Mouse (Mus musculus) stomach, embryonic 16.5 days (tissue): ENCODE measurements at regions not wholly inside any gene's neighbourhood (a gene's known extent, or its start where the extent isn't known, plus 50 kb on each side); places are given as distances from the start of the nearest gene placed in this dataset.

Experiments used
- ATAC-seq: fragments of 200-750 bp; cut with Nextera tagmentation; 2 replicates; pipeline ENCODE4 v1.8.0; 2017; ENCODE audit warnings: moderate number of reproducible peaks, moderate TSS enrichment; ENCODE audit not compliant: insufficient read depth, low FRiP score
- H3K27ac ChIP-seq: fragments of 300-500 bp; sonication (generic); 2 replicates; pipeline ENCODE4 v1.5.1; 2014; ENCODE audit warnings: low read length
- H3K27me3 ChIP-seq: fragments of 300-500 bp; sonication (generic); 2 replicates; pipeline ENCODE4 v1.6.1; 2014; ENCODE audit warnings: low read length, control low read depth, mixed read lengths; ENCODE audit not compliant: control insufficient read depth, insufficient read depth
- H3K36me3 ChIP-seq: fragments of 300-500 bp; sonication (generic); 2 replicates; pipeline ENCODE4 v1.6.1; 2014; ENCODE audit warnings: low read length; ENCODE audit not compliant: control insufficient read depth, insufficient read depth
- H3K4me1 ChIP-seq: fragments of 300-500 bp; sonication (generic); 2 replicates; pipeline ENCODE4 v1.6.1; 2014; ENCODE audit warnings: low read length, control low read depth, mixed read lengths; ENCODE audit not compliant: control insufficient read depth, insufficient read depth
- H3K4me2 ChIP-seq: fragments of 300-500 bp; sonication (generic); 2 replicates; pipeline ENCODE4 v1.6.1; 2014; ENCODE audit warnings: low read depth, low read length, mixed read lengths
- H3K4me3 ChIP-seq: fragments of 300-500 bp; sonication (generic); replicated peaks from 2 replicates; pipeline ENCODE4 v1.5.1; 2014; ENCODE audit warnings: mild to moderate bottlenecking, low read length
- H3K9ac ChIP-seq: fragments of 300-500 bp; sonication (generic); 2 replicates; pipeline ENCODE4 v1.6.1; 2014; ENCODE audit warnings: low read length
- H3K9me3 ChIP-seq: fragments of 300-500 bp; sonication (generic); replicated peaks from 2 replicates; pipeline ENCODE4 v1.6.1; 2016; ENCODE audit warnings: low read length, control low read depth; ENCODE audit not compliant: control insufficient read depth
- WGBS: fragments of 180-500 bp; shearing (Covaris S2); extraction: QIAGEN DNeasy Blood & Tissue Kit; methylation state at CpG from one replicate; pipeline ENCODE4 v1.1.7; 2014; 5-methylcytosine and 5-hydroxymethylcytosine counted together

- Histone ChIP-seq H3K27ac (no peak overlapping the region), H3K4me3 (no peak overlapping the region), H3K4me2 (no peak overlapping the region), H3K36me3 (no peaks in the 10 kb centered on the region), H3K4me1 (no peaks in the 10 kb centered on the region), H3K9ac (no peak overlapping the region), H3K27me3 (no peaks in the 10 kb centered on the region), H3K9me3 (no peaks in the 10 kb centered on the region)
- 61% methylated on average over 4 of the region's 4 CpGs for WGBS
- no peak for ATAC-seq
Measured at GRCm38 (mm10) chr2:117027071-117027470, 94.1 kb upstream of the Spred1 start.

GRCm38 (mm10) chr2:117028771-117029170 is 92.4 kb upstream of the Spred1 start:
- no peaks in the 10 kb centered on the region for H3K9me3 ChIP-seq
- no peak overlapping the region for H3K27ac ChIP-seq
- no peak overlapping the region for H3K9ac ChIP-seq
- no peaks in the 10 kb centered on the region for H3K4me1 ChIP-seq
- no peak overlapping the region for H3K4me2 ChIP-seq
- WGBS, result 63% methylated on average over 6 of the region's 6 CpGs
- no peak overlapping the region for H3K4me3 ChIP-seq
- H3K27me3 ChIP-seq, result no peaks in the 10 kb centered on the region
- no peak for ATAC-seq
- no peaks in the 10 kb centered on the region for H3K36me3 ChIP-seq

GRCm38 (mm10) chr2:117036197-117036872 is 84.8 kb upstream of the Spred1 start:
- WGBS, result 69% methylated on average over 8 of the region's 8 CpGs
- no peaks in the 10 kb centered on the region for H3K4me1 ChIP-seq
- no peak overlapping the region for H3K9ac ChIP-seq
- H3K9me3 ChIP-seq, result no peaks in the 10 kb centered on the region
- H3K27ac ChIP-seq, result no peak overlapping the region
- no peaks in the 10 kb centered on the region for H3K27me3 ChIP-seq
- H3K4me2 ChIP-seq, result no peak overlapping the region
- ATAC-seq, result no peak
- no peak overlapping the region for H3K4me3 ChIP-seq
- no peaks in the 10 kb centered on the region for H3K36me3 ChIP-seq

- WGBS, result 49% methylated on average over 3 of the region's 3 CpGs
- no peaks in the 10 kb centered on the region for H3K27me3 ChIP-seq
Measured at GRCm38 (mm10) chr2:117040211-117040610, 81.0 kb upstream of the Spred1 start.

GRCm38 (mm10) chr2:117043831-117044230 is 77.3 kb upstream of the Spred1 start:
- H3K9ac ChIP-seq, result no peak overlapping the region
- H3K4me2 ChIP-seq, result no peak overlapping the region
- WGBS, result 50% methylated on average over 7 of the region's 7 CpGs
- H3K27me3 ChIP-seq, result no peaks in the 10 kb centered on the region
- H3K4me1 ChIP-seq, result no peaks in the 10 kb centered on the region
- H3K36me3 ChIP-seq, result no peaks in the 10 kb centered on the region
- no peaks in the 10 kb centered on the region for H3K9me3 ChIP-seq
- no peak for ATAC-seq
- H3K4me3 ChIP-seq, result no peak overlapping the region
- no peak overlapping the region for H3K27ac ChIP-seq

More at GRCm38 (mm10) chr2:117040211-117040610, 81.0 kb upstream of the Spred1 start:
- no peak overlapping the region for H3K27ac ChIP-seq
- H3K4me3 ChIP-seq, result no peak overlapping the region
- no peak overlapping the region for H3K9ac ChIP-seq
- H3K4me2 ChIP-seq, result no peak overlapping the region
- H3K4me1 ChIP-seq, result no peaks in the 10 kb centered on the region
- H3K9me3 ChIP-seq, result no peaks in the 10 kb centered on the region
- no peaks in the 10 kb centered on the region for H3K36me3 ChIP-seq
- ATAC-seq, result no peak

- Histone ChIP-seq H3K36me3 (no peaks in the 10 kb centered on the region), H3K9me3 (no peaks in the 10 kb centered on the region), H3K27ac (no peak overlapping the region), H3K9ac (no peak overlapping the region), H3K4me2 (no peak overlapping the region), H3K4me1 (no peaks in the 10 kb centered on the region), H3K4me3 (no peak overlapping the region), H3K27me3 (no peaks in the 10 kb centered on the region)
- no peak for ATAC-seq
- 53% methylated on average over 5 of the region's 5 CpGs for WGBS
Measured at GRCm38 (mm10) chr2:117048290-117048730, 72.9 kb upstream of the Spred1 start.

- H3K36me3 ChIP-seq, result no peaks in the 10 kb centered on the region
- ATAC-seq, result no peak
- no peak overlapping the region for H3K4me3 ChIP-seq
- H3K27me3 ChIP-seq, result no peaks in the 10 kb centered on the region
- H3K4me2 ChIP-seq, result no peak overlapping the region
- no peaks in the 10 kb centered on the region for H3K4me1 ChIP-seq
- no peak overlapping the region for H3K27ac ChIP-seq
- no peaks in the 10 kb centered on the region for H3K9me3 ChIP-seq
- 79% methylated on average over 2 of the region's 2 CpGs for WGBS
- H3K9ac ChIP-seq, result no peak overlapping the region
Measured at GRCm38 (mm10) chr2:117050061-117050460, 71.1 kb upstream of the Spred1 start.

- no peak for ATAC-seq
- no peak overlapping the region for H3K4me3 ChIP-seq
- no peaks in the 10 kb centered on the region for H3K9me3 ChIP-seq
- no peaks in the 10 kb centered on the region for H3K4me1 ChIP-seq
- H3K4me2 ChIP-seq, result no peak overlapping the region
- H3K36me3 ChIP-seq, result no peaks in the 10 kb centered on the region
- no peaks in the 10 kb centered on the region for H3K27me3 ChIP-seq
- no peak overlapping the region for H3K9ac ChIP-seq
- H3K27ac ChIP-seq, result no peak overlapping the region
- WGBS, result 86% methylated on average over 2 of the region's 2 CpGs
Measured at GRCm38 (mm10) chr2:117064126-117064525, 57.0 kb upstream of the Spred1 start.

- no peak overlapping the region for H3K9ac ChIP-seq
- no peaks in the 10 kb centered on the region for H3K36me3 ChIP-seq
- ATAC-seq, result no peak
- H3K4me3 ChIP-seq, result no peak overlapping the region
- no peaks in the 10 kb centered on the region for H3K27me3 ChIP-seq
- no peaks in the 10 kb centered on the region for H3K9me3 ChIP-seq
- no peak overlapping the region for H3K4me2 ChIP-seq
- H3K27ac ChIP-seq, result no peak overlapping the region
- 66% methylated on average over 6 of the region's 6 CpGs for WGBS
- no peaks in the 10 kb centered on the region for H3K4me1 ChIP-seq
Measured at GRCm38 (mm10) chr2:117070348-117070747, 50.8 kb upstream of the Spred1 start.
